Mouse (Mus musculus) midbrain, embryonic 16.5 days (tissue): ENCODE results near the gene Hoxd10. TPM values are rescaled to one million over a fixed set of nuclear protein-coding genes. Genes with fewer than 3 reads are reported as not detected.

ENCODE experiments used
- ATAC-seq: fragments of 200-750 bp; cut with Nextera tagmentation; 2 replicates; pipeline ENCODE4 v1.8.0; 2017; ENCODE audit warnings: moderate TSS enrichment
- H3K27ac ChIP-seq: fragments of 300-500 bp; sonication (generic); 2 replicates; pipeline ENCODE4 v1.5.1; 2014; ENCODE audit warnings: mild to moderate bottlenecking, low read length, mixed read lengths
- H3K27me3 ChIP-seq: fragments of 300-500 bp; sonication (generic); 2 replicates; pipeline ENCODE4 v1.6.1; 2014; ENCODE audit warnings: low read depth, low read length, mixed read lengths; ENCODE audit not compliant: control insufficient read depth, insufficient read depth
- H3K36me3 ChIP-seq: fragments of 300-500 bp; sonication (generic); 2 replicates; pipeline ENCODE4 v1.6.1; 2014; ENCODE audit warnings: mild to moderate bottlenecking, low read length, moderate library complexity, mixed read lengths; ENCODE audit not compliant: control insufficient read depth, insufficient read depth
- H3K4me1 ChIP-seq: fragments of 300-500 bp; sonication (generic); 2 replicates; pipeline ENCODE4 v1.6.1; 2014; ENCODE audit warnings: mild to moderate bottlenecking, low read length, mixed read lengths; ENCODE audit not compliant: control insufficient read depth, insufficient read depth
- H3K4me2 ChIP-seq: fragments of 300-500 bp; sonication (generic); 2 replicates; pipeline ENCODE4 v1.6.1; 2014; ENCODE audit warnings: mild to moderate bottlenecking, low read length, mixed read lengths
- H3K4me3 ChIP-seq: fragments of 300-500 bp; sonication (generic); 2 replicates; pipeline ENCODE4 v1.5.1; 2014; ENCODE audit warnings: low read depth, mild to moderate bottlenecking, low read length, moderate library complexity, mixed read lengths
- H3K9ac ChIP-seq: fragments of 300-500 bp; sonication (generic); 2 replicates; pipeline ENCODE4 v1.6.1; 2014; ENCODE audit warnings: low read depth, low read length, mixed read lengths
- H3K9me3 ChIP-seq: fragments of 300-500 bp; sonication (generic); replicated peaks from 2 replicates; pipeline ENCODE4 v1.6.1; 2014; ENCODE audit warnings: mild to moderate bottlenecking, low read length, mixed read lengths; ENCODE audit not compliant: control insufficient read depth, poor library complexity, severe bottlenecking
- WGBS: fragments of 180-500 bp; shearing (Covaris S2); extraction: QIAGEN DNeasy Blood & Tissue Kit; methylation state at CpG from one replicate; pipeline ENCODE4 v1.1.7; 2014; 5-methylcytosine and 5-hydroxymethylcytosine counted together
- polyA plus RNA-seq: library from polyadenylated mRNA; unstranded; fragments of >200 nt; fragmentation: Nextera tagmentation; extraction: Ambion mirVana; gene quantifications from 2 replicates; pipeline ENCODE4 v1.2.1, GENCODE M21; 2015

Gene Hoxd10
- polyA plus RNA-seq, 1 experiment from 2014 or later = not detected

DNA sequence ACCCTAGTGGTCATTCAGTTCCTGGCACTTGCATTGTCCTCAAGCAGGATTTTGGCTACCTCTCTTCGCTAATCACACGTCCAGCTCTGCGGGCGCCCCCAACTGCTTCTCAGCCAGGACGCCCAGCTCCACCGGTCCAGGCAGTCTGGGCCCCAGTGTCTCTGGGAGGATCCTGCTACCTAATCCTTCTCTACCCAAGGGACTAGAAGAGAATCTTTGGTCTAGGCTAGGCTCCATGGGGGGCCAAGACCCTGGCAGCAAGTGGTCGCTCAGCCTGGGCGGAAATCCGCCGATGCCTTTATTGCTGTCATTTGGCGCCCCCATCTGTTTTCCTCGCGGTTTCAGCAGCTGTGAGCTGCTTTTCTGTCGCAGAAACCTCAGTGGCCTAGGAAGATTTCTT lies 30.0 kb upstream of the Hoxd10 start:
- peaks cover 2% of the 10 kb centered on the region; the same call in 1 of the 2 replicates for H3K4me1 ChIP-seq
- no peaks in the 10 kb centered on the region for H3K36me3 ChIP-seq
- WGBS = under 1% methylated on average over 14 of the region's 14 CpGs
- peak; percentile 75; the same call in 1 of the 2 replicates for ATAC-seq
- peaks cover 59% of the 10 kb centered on the region for H3K27me3 ChIP-seq
- no peak overlapping the region for H3K27ac ChIP-seq
- H3K9me3 ChIP-seq = no peaks in the 10 kb centered on the region
- no peak overlapping the region for H3K9ac ChIP-seq
- peak overlapping the region; percentile 53 for H3K4me2 ChIP-seq
- H3K4me3 ChIP-seq = peak overlapping the region; percentile 17; the same call in 1 of the 2 replicates

DNA sequence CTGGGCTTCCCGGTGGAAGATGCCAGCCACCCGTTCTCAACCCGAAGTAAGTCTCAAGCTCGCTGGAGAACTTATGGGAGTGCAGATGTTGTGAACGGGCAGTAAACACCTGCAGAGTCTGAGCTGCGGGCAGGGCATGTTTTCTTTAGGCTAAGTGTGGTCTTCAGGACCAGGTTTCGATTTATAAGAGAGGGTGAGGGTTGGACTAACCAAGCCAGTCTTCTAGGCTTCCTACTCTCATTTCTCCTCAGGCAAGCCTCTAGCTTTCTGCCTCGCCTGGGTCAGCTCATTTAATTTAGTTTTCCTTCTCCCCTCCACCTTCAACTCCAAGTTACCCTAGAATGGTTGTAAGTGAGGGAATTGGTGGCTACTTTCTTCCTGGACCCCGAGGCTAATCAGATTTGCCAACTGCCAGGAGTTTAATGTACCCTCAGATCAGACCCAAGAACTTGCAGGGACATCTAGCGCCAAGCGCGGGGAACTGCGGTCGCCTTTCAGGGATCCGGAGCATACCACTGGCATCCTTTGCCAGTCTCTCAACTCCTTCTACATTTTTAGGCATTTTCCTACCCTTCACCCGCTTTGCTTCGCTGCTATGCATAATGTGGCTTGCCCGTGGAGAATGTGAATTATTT lies 28.3 kb upstream of the Hoxd10 start:
- H3K36me3 ChIP-seq = no peaks in the 10 kb centered on the region
- no peak overlapping the region for H3K9ac ChIP-seq
- peaks cover 70% of the 10 kb centered on the region for H3K27me3 ChIP-seq
- H3K4me2 ChIP-seq = no peak overlapping the region
- no peaks in the 10 kb centered on the region for H3K9me3 ChIP-seq
- no peak overlapping the region for H3K4me3 ChIP-seq
- 6% methylated on average over 18 of the region's 18 CpGs for WGBS
- peaks cover 5% of the 10 kb centered on the region; the same call in 1 of the 2 replicates for H3K4me1 ChIP-seq
- ATAC-seq = 0 out of 2 replicates have a peak, but pooled peaks have one; percentile 56
- no peak overlapping the region for H3K27ac ChIP-seq

DNA sequence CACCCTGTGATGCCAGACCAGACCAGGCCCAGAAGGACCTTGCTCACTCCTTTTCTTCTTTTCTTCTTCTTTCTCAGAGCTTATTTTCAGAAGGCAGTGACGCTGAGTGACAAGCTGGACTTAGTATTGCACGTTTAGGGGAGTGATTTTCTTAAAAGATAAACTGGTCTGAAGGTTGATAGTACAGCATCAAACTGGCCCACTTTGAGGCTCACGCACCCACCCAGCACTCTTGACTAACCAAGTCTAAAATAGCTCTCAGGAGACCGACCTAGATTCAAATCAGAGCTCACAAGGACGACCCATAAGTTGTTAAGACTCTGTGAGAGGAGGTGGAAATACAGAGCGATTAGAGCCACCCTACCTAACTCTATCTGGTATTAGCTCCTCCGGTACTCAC lies 25.3 kb upstream of the Hoxd10 start:
- Histone ChIP-seq H3K9ac (no peak overlapping the region), H3K4me1 (peaks cover 6% of the 10 kb centered on the region; the same call in 1 of the 2 replicates), H3K27ac (no peak overlapping the region), H3K4me3 (no peak overlapping the region), H3K27me3 (peaks cover 86% of the 10 kb centered on the region), H3K36me3 (no peaks in the 10 kb centered on the region), H3K9me3 (no peaks in the 10 kb centered on the region), H3K4me2 (no peak overlapping the region)
- WGBS = 3% methylated on average over 7 of the region's 7 CpGs
- ATAC-seq = no peak

DNA sequence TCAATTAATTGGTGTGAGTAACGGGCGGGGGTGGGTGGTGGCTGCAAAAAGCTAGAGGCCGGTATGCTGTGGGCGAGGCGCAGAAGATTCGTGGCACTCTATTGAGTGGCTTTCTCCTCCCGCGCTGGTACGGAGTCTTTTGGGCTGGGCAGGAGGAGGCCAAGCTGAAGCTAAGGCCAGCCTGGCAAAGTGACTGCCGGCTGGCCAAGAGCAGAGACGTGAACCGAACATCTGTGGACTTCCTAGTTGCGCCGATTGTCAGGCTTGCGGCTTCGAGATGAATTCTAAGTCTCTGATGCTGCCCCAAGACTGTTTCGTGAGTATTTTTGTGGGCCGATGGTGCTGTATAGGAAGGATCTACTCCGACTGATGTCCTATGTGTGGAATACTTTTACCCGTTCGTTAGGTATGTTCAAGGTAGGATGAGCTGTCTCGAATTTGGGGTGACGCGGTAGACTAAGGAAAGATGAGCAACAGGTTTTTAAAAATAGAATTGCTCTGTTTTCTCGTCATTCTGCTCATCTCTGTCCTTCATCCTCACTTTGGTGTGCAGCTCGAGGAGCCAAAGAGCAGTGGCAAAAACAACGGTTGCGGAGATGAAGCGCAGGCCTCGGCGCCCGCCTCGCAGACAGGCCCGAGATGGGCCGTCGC lies 24.4 kb upstream of the Hoxd10 start:
- Histone ChIP-seq H3K9ac (no peak overlapping the region), H3K36me3 (no peaks in the 10 kb centered on the region), H3K9me3 (no peaks in the 10 kb centered on the region), H3K27ac (no peak overlapping the region), H3K4me2 (no peak overlapping the region), H3K27me3 (peaks cover 85% of the 10 kb centered on the region), H3K4me1 (peaks cover 4% of the 10 kb centered on the region; the same call in 1 of the 2 replicates), H3K4me3 (no peak overlapping the region)
- ATAC-seq = no peak
- WGBS = 2% methylated on average over 36 of the region's 36 CpGs

DNA sequence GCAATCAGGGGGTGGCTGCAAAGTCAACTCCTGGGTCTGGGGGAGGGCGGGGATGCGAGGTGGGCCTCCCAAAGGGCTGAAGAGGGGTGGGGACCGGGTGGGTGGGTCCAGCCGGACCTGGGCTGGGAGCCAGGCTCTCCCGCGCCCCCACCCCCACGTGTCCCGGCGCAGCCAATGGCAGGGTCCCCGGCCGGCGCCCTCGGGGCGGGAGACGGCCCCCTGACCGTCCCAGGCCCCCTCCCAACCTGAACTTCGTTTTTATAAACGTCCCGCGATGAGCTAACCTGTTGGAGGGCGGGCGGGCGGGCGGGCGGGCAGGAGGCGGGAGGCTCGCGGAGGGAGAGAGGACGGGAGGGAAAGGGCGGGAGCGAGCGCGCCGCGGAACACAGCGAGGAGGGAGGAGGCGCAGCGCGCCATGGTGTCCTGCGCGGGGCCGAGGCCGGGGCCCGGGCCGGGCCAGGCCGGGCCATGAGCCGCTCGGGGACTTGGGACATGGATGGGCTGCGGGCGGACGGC lies 23.8 kb upstream of the Hoxd10 start, which contains the start of gene Hoxd13:
Hoxd13 (plus strand) TSS at position 469 of the 516 bp plus-strand sequence.
- H3K4me3 ChIP-seq = peak within 1 kb of the TSS; percentile 8
- H3K27ac ChIP-seq = no peak within 1 kb of the TSS
- no peak within 1 kb of the TSS for H3K9ac ChIP-seq
- peaks cover 6% of the 10 kb centered on the region for H3K4me1 ChIP-seq
- peak within 1 kb of the TSS; percentile 45 for H3K4me2 ChIP-seq
- H3K36me3 ChIP-seq = no peaks in the 10 kb centered on the region
- peaks cover 85% of the 10 kb centered on the region for H3K27me3 ChIP-seq
- no peak for ATAC-seq
- WGBS = under 1% methylated on average over 22 of the region's 51 CpGs
- H3K9me3 ChIP-seq = no peaks in the 10 kb centered on the region

DNA sequence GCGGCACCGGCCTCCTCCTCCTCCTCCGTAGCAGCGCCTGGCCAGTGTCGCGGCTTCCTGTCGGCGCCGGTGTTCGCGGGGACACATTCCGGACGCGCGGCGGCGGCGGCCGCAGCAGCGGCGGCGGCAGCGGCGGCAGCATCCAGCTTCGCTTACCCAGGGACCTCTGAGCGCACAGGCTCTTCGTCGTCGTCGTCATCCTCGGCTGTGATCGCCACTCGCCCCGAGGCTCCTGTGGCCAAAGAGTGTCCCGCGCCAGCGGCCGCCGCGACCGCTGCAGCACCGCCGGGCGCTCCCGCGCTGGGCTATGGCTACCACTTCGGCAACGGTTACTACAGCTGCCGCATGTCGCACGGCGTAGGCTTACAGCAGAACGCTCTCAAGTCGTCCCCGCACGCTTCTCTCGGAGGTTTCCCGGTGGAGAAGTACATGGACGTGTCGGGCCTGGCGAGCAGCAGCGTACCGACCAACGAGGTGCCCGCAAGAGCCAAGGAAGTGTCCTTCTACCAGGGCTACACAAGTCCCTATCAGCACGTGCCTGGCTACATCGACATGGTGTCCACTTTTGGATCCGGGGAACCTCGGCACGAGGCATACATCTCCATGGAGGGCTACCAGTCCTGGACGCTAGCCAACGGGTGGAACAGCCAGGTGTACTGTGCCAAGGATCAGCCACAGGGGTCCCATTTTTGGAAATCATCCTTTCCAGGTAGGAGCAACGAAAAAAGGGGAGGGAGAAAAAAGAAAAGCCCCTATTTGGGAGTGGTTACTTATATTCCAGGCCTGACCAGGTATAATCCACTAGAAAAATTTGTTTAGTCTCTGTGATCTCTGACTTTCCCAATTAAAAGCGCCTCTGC lies 23.1 kb upstream of the Hoxd10 start:
- H3K27ac ChIP-seq = no peak overlapping the region
- H3K9me3 ChIP-seq = no peaks in the 10 kb centered on the region
- peaks cover 86% of the 10 kb centered on the region for H3K27me3 ChIP-seq
- peaks cover 7% of the 10 kb centered on the region for H3K4me1 ChIP-seq
- peak overlapping the region; percentile 8; the same call in 1 of the 2 replicates for H3K4me3 ChIP-seq
- WGBS = under 1% methylated on average over 54 of the region's 74 CpGs
- H3K4me2 ChIP-seq = peak overlapping the region; percentile 45
- no peak overlapping the region for H3K9ac ChIP-seq
- H3K36me3 ChIP-seq = no peaks in the 10 kb centered on the region
- ATAC-seq = no peak

DNA sequence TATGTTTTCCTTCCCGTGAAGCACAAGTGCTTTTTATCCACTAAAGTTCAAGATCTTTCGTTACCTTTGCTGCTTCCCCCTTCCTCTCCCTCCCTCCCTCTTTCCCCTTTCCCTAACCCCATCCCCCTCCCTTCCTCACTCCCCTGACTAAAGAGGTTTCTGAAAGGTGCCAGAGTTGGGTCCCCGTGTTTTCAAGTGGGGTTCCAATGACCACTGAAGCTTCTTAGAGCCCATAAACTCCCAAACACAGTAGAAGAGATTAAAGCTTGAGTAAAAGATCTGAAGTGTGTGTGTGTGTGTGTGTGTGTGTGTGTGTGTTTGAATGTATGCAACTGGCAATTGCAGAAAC lies 22.5 kb upstream of the Hoxd10 start:
- H3K27ac ChIP-seq = no peak overlapping the region
- H3K27me3 ChIP-seq = peaks cover 86% of the 10 kb centered on the region
- no peaks in the 10 kb centered on the region for H3K36me3 ChIP-seq
- H3K4me2 ChIP-seq = no peak overlapping the region
- ATAC-seq = no peak
- H3K9ac ChIP-seq = no peak overlapping the region
- 0% methylated on average over 3 of the region's 3 CpGs for WGBS
- no peak overlapping the region for H3K4me3 ChIP-seq
- H3K4me1 ChIP-seq = peaks cover 7% of the 10 kb centered on the region
- H3K9me3 ChIP-seq = no peaks in the 10 kb centered on the region

DNA sequence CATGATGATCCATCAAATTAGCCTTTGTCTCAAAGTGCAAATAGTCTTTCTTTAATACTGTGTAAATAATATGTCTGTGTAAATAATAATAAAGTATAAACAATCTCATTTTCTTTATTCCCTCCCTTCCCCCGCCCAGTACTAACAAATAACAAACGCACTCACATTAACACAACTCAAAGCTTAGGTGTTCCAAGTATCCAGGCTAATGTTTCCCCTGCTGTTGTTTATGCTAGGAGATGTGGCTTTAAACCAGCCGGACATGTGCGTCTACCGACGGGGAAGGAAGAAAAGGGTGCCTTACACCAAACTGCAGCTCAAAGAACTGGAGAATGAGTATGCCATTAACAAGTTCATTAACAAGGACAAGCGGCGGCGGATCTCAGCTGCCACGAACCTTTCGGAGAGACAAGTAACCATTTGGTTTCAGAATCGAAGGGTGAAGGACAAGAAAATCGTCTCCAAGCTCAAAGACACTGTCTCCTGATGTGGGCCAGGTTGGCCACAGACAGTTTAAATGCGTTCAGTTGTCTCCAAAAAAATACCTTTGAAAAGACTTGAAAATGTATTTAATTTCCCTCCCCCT lies 22.0 kb upstream of the Hoxd10 start:
- Histone ChIP-seq H3K9ac (no peak overlapping the region), H3K4me3 (no peak overlapping the region), H3K9me3 (no peaks in the 10 kb centered on the region), H3K4me1 (peaks cover 7% of the 10 kb centered on the region), H3K27me3 (peaks cover 86% of the 10 kb centered on the region), H3K4me2 (no peak overlapping the region), H3K27ac (no peak overlapping the region), H3K36me3 (no peaks in the 10 kb centered on the region)
- 3% methylated on average over 14 of the region's 14 CpGs for WGBS
- no peak for ATAC-seq
